Mouse (Mus musculus) olfactory bulb, adult 2 months (tissue): ENCODE data around the gene Slc26a11. TPM values are rescaled to one million over a fixed set of nuclear protein-coding genes. Genes with fewer than 3 reads are reported as not detected.
A peak's percentile ranks its signal among the peaks of the same experiment; 100 is the strongest.
"Not testable (repeated sequence)": the region's sequence is repeated elsewhere in the genome, so short reads cannot be mapped to it uniquely, and the experiment has no call there.

ENCODE experiments used
- H3K27ac ChIP-seq: fragments of 200-500 bp; 2 replicates; pipeline ENCODE4 v1.5.1; 2012; ENCODE audit warnings: low read depth, low read length; ENCODE audit not compliant: insufficient read depth
- H3K4me1 ChIP-seq: fragments of 200-500 bp; 2 replicates; pipeline ENCODE4 v1.6.1; 2012; ENCODE audit warnings: low read length; ENCODE audit not compliant: control insufficient read depth, insufficient read depth
- H3K4me3 ChIP-seq: fragments of 200-500 bp; 2 replicates; pipeline ENCODE4 v1.5.1; 2012; ENCODE audit warnings: mild to moderate bottlenecking, low read depth, low read length, moderate library complexity; ENCODE audit not compliant: insufficient read depth
- CTCF ChIP-seq: fragments of 200-500 bp; IDR thresholded peaks from 2 replicates; pipeline ENCODE4 v1.5.1; 2012; ENCODE audit warnings: low read depth, mild to moderate bottlenecking, low read length, moderate library complexity; ENCODE audit not compliant: insufficient read depth
- POLR2A ChIP-seq: fragments of 200-500 bp; IDR thresholded peaks from 2 replicates; pipeline ENCODE4 v1.6.1; 2012; ENCODE audit warnings: mild to moderate bottlenecking, low read depth, low read length, moderate library complexity; ENCODE audit not compliant: insufficient read depth
- WGBS: fragments of 180-500 bp; shearing (Covaris S2); methylation state at CpG from one replicate; pipeline ENCODE4 v1.1.7; 2018; 5-methylcytosine and 5-hydroxymethylcytosine counted together
- polyA plus RNA-seq: library from polyadenylated mRNA; stranded (reverse); fragments of >200 nt; gene quantifications from 2 replicates; pipeline ENCODE4 v1.2.4, GENCODE M21; 2012; ENCODE audit warnings: low replicate concordance; ENCODE audit not compliant: missing spikeins, insufficient read depth, insufficient read length

The Slc26a11 gene
- polyA plus RNA-seq, 1 experiment: not detected

- no peak for TF ChIP-seq CTCF
- 0 out of 2 replicates have a peak, but pooled peaks cover 5% of the 10 kb centered on the region for H3K4me1 ChIP-seq
- H3K4me3 ChIP-seq: no peak overlapping the region
- WGBS: 81% methylated on average over 4 of the region's 4 CpGs
- no peak overlapping the region for H3K27ac ChIP-seq
Measured at GRCm38 (mm10) chr11:119384904-119385303, 29.5 kb downstream of the Slc26a11 start.

- no peak overlapping the region for H3K27ac ChIP-seq
- 93% methylated on average over 5 of the region's 5 CpGs for WGBS
Measured at GRCm38 (mm10) chr11:119386306-119386705, 30.9 kb downstream of the Slc26a11 start.

GRCm38 (mm10) chr11:119387273-119387672 is 31.9 kb downstream of the Slc26a11 start:
- not testable (repeated sequence) for H3K4me3 ChIP-seq, H3K27ac ChIP-seq
- 60% methylated on average over 3 of the region's 3 CpGs for WGBS
- peaks cover 20% of the 10 kb centered on the region for H3K4me1 ChIP-seq

More at GRCm38 (mm10) chr11:119386306-119386705, 30.9 kb downstream of the Slc26a11 start:
- TF ChIP-seq POLR2A (no peak), CTCF (no peak)
- no peak overlapping the region for H3K4me3 ChIP-seq
- H3K4me1 ChIP-seq: peaks cover 13% of the 10 kb centered on the region

- peak overlapping the region; percentile 76 for H3K4me3 ChIP-seq
- H3K4me1 ChIP-seq: peaks cover 23% of the 10 kb centered on the region
- TF ChIP-seq CTCF (no peak), POLR2A (no peak)
- 2% methylated on average over 35 of the region's 35 CpGs for WGBS
- peak overlapping the region; percentile 62 for H3K27ac ChIP-seq
Measured at GRCm38 (mm10) chr11:119389851-119390270, 34.5 kb downstream of the Slc26a11 start.

- 4% methylated on average over 53 of the region's 53 CpGs for WGBS
- TF ChIP-seq POLR2A (no peak), CTCF (no peak)
- Histone ChIP-seq H3K27ac (peak overlapping the region; percentile 62), H3K4me1 (peaks cover 23% of the 10 kb centered on the region), H3K4me3 (peak overlapping the region; percentile 76)
Measured at GRCm38 (mm10) chr11:119390271-119391231, 35.2 kb downstream of the Slc26a11 start.

GRCm38 (mm10) chr11:119391386-119392000 is 36.1 kb downstream of the Slc26a11 start:
- Histone ChIP-seq H3K4me1 (peaks cover 23% of the 10 kb centered on the region), H3K4me3 (no peak overlapping the region), H3K27ac (no peak overlapping the region)
- TF ChIP-seq POLR2A (no peak), CTCF (no peak)
- WGBS: 72% methylated on average over 7 of the region's 7 CpGs

GRCm38 (mm10) chr11:119392001-119392614 is 36.8 kb downstream of the Slc26a11 start:
- H3K27ac ChIP-seq: no peak overlapping the region
- H3K4me3 ChIP-seq: no peak overlapping the region
- WGBS: 30% methylated on average over 12 of the region's 12 CpGs
- TF ChIP-seq POLR2A (no peak), CTCF (no peak)
- H3K4me1 ChIP-seq: peaks cover 23% of the 10 kb centered on the region

- TF ChIP-seq CTCF (no peak), POLR2A (no peak)
- H3K27ac ChIP-seq: peak within 1 kb of the TSS; percentile 5; the same call in 1 of the 2 replicates
- 4% methylated on average over 19 of the region's 19 CpGs for WGBS
- peak within 1 kb of the TSS; percentile 47 for H3K4me3 ChIP-seq
- peaks cover 23% of the 10 kb centered on the region for H3K4me1 ChIP-seq
Measured at GRCm38 (mm10) chr11:119392800-119393482, 37.6 kb downstream of the Slc26a11 start, which contains the start of gene Rnf213. Rnf213 (plus strand) TSS chr11:119393100.

- no peak for TF ChIP-seq POLR2A
- no peak for TF ChIP-seq CTCF
- peaks cover 23% of the 10 kb centered on the region for H3K4me1 ChIP-seq
- peak overlapping the region; percentile 47 for H3K4me3 ChIP-seq
- H3K27ac ChIP-seq: no peak overlapping the region
- 29% methylated on average over 7 of the region's 7 CpGs for WGBS
Measured at GRCm38 (mm10) chr11:119393483-119393804, 38.1 kb downstream of the Slc26a11 start.
